Mouse (Mus musculus): ENCODE data around the gene Ntng1.

- no peak for TF ChIP-seq CTCF (IDR thresholded peaks at IDR 0.05; ENCODE audit: control insufficient read depth, insufficient read depth, insufficient replicate concordance, low read depth, low read length)
- TF ChIP-seq POLR2A (IDR thresholded peaks at IDR 0.05; ENCODE audit: control insufficient read depth, low read depth, low read length) = no peak
Observed at GRCm38 (mm10) chr3:109917077-109917476, 226.7 kb downstream of the Ntng1 start.

All from testis, adult 2 months (tissue).